Mouse (Mus musculus) neural tube, embryonic 10.5 days (tissue): ENCODE measurements around the gene Slc22a14.
"Not testable (repeated sequence)": the region's sequence is repeated elsewhere in the genome, so short reads cannot be mapped to it uniquely, and the experiment has no call there.

Experiments used
- DNase-seq: peaks from one replicate; pipeline ENCODE4 v3.0.0-alpha.2; 2017; ENCODE audit warnings: low spot score; ENCODE audit errors: extremely low spot score

The Slc22a14 gene

DNA sequence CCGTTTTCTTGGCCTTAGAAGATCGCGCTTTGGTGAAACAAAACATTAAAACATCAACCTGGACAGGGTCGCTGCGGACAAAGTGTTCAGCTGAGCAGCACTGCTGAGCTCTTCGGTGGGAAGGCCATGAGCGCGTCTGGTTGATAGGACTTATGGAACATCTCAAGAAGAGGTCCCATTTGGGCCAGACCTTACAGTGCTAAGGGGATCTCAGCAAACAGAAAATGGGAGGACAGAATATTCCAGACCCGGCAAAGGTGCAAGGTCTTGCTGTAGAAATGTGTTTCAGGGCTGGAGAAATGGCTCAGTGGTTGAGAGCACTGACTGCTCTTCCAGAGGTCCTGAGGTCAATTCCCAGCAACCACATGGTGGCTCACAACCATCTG lies 42.1 kb downstream of the Slc22a14 start:
- no peak for DNase-seq

DNA sequence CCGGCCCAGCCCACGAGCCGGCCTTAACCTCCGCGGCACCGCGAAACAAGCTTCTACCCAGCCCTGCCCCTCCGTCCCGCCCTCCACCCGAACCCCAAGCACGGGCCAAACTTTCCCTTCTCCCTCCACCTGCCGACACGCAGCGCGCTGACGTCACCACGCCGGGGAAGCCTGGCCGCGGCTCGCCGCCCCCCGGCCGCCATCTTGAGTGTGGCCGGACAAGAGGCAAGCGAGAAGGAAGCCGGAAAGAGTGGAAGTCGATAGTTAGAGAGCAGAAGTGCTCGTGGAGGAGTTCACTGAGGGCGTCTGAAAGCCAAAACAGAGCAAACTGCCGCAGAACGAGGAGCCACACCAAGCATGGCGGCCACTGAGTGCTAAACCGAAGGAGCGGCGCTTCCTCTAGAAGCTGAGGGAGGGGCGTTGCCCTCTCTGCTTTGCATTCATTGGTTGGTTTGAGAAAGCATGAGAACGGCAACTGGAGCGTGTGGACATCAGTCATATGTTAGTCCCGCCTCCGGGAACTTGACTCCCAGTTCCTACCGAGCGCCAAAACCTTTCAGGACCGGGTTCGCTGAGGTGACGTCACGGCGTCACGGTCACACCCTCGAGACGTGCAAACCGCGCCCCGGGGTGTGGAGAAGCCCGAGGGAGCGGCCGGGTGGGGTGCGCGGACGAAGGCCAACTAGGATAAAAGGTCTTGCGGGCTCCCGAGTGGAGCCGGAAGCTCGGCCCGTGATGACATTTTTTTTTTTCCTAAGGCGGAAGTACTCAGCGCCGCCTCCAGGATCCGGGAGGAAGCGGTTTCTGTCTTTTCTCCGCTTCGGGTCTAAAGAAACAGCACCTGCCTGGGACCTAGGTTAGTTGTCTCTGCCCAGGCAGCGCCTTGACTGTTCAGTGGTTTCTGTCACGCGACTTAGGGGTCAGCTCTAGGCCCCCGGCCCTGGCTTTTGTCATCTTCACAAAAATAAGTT lies 42.8 kb downstream of the Slc22a14 start, which contains the start of gene Oxsr1:
Gene Oxsr1, minus strand, starts transcription at position 139 of the 971 bp plus-strand sequence.
- DNase-seq: peak; percentile 98

DNA sequence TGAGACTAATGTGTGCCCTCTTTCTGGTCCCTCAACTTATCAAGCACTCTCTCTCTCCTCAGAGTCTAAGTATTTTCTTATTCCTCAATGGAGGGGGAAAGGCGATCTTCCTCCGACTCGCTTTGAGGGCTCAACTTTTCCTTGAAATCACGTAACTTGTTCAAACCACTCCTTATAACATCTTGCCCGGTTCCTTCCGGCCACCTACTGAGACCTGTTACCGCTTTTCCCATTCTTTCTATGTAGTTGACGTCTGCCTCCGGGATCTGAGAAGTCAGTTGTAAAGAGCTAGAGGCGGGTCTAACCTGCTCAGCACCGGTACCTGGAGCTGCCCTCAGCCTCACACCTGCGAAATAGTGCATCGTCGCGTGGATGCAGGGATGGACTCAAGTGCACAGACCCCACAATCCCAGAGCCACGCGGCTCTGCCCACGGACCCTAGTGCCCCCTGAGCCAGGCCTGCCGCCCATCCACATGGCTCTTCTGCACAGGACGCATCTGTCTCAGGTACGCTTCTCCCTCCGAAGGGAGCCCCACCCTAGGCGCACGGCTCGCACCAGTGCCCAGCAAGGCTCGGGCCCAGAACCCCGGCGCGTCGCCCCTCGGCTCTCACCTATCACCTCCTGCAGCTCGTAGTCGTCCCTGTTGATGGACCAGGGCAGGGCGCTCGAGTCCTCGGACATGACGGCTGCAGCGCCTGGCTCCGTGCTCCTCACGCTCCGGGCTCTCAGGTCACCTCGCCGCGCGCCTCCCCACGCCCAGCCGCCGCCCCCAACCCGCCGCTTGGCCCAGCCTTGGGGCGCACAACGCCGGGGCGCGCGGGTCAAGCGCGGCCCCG lies 43.7 kb downstream of the Slc22a14 start:
- DNase-seq: peak; percentile 70

DNA sequence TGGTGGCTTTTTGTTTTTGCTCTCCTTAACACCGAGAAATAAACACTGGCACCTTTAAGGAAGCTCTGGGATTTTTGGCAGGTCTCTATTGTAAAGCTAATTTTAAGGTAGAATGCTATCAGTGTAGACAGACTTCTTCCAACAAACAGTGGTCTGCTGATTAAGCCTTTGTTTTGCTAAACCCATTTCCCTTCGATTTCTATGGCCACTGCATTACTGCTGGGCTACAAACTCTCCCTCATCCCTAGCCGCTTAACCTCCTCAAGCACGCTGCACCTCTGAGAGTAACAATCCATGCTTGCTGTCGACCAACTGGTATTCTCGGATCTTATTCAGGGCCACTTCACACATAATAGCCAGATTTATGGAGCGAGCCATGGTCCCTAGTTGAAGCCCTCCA lies 44.4 kb downstream of the Slc22a14 start:
- DNase-seq: no peak

DNA sequence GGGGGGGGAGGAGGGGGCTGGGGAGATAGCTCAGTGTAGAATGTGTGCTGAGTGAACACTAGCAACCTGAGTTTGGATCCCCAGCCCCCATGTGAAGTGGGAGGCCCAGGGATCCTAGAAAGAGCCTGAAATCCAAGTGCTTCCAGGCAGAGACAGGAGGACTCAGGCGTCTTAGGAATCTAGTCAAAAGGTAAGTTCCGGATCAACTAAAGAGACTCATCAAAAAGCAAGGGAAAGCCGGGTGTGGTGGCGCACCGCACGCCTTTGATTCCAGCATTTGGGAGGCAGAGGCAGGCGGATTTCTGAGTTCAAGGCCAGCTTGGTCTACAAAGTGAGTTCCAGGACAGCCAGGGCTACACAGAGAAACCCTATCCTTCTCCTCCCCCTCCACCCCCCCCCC lies 44.9 kb downstream of the Slc22a14 start:
- no peak for DNase-seq

DNA sequence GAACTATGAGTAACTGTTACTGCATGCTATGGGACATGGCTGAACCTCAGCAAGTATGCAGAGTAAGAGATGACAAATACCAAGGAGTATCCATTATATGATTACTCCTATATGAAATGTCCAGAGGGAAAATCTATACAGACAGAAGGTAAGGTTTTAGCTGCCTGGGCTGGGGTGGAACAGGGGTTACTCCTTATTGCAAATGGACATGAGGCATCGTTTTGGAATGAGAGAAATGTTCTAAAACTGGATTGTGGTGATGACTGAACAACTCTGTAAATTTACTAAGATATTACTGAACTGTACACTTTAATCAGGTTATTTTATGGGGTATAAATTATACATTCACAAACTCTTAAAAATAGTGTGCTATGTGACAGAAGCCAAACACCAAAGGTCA lies 46.5 kb downstream of the Slc22a14 start:
- no peak for DNase-seq

DNA sequence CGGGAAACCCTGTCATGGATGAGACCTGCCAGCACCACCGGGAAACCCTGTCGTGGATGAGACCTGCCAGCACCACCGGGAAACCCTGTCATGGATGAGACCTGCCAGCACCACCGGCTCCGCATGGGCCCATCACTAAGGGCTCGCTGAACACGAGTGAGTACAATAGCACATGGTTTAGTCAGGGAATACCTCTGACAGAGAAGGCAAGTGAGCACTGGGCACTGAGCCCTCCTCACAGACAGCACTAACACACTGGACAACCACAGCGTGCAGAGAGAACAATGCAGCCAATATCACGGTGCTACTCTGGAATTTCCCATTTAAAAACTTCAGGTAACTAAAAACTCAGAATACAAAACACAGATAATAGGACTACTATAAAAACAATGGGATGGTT lies 52.3 kb downstream of the Slc22a14 start:
- DNase-seq: no peak

DNA sequence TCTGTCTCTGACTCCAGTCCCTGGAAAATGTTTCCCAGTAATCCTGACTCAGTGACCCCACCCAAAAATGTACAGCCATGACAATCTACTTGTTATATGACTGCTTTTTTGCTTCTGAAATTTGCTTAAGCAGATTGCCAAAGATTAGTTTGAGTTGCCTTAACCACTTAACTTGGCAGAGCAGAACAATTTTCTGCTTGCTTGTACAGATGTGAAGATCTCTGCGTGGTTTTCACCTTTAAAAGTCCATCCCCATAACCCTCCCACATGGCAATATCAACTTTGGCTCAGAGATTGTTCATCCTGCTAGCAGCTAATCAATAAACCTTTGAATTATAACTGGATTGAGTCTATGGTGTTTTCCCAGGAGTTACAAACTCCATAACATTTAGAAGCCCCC lies 56.3 kb downstream of the Slc22a14 start:
- no peak for DNase-seq

DNA sequence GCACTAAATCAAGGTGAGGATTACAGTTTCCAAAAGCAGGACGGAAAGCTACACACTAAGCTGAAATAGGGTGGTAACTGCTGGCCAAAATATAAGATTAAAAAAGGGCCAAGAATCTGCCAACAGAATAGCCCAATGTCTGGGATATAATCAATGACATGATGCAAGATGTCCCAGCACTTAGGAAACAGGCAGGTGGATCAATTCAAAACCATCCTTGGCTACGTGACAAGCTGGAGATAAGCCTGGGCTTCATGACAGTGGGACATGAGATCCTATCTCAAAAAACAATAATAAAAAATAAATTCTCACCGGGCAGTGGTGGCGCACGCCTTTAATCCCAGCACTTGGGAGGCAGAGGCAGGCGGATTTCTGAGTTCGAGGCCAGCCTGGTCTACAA lies 59.5 kb downstream of the Slc22a14 start:
- no peak for DNase-seq

DNA sequence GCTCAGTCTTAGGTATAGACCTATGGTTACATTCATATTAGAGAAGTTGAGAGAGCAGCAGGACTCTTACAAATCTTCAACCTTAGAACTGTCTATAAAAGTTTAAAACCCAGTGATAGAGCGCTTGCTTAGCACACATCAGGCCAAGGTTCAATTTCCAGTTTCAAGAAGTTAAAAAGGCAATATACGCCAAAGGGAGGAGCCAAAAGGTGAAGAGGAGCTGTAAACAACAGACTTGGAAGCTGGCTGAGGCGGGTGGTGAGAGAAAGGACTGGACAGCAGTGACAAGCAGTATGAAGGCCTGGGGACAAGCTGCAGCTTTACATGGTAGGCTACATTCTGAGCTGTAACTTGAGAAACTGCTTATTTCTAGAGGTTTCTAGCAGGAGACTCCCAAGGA lies 66.8 kb downstream of the Slc22a14 start:
- no peak for DNase-seq

DNA sequence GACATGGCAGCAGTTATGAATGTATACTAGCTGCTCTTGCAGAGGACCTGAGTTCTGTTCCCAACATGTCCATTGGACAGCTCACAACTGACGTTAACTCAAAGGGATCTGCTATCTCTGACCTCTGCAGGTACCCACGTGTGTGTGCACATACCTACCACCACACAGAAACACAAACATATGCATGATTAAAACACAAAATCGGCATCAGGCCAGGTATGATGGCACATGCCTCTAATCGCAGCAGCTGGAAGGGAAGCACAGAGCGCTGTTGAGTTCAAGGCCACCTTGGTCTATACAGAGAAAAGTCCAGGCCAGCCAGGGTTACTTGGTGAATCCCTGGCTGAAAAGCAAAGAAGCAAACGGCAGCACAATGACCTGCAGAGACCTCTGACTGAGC lies 67.7 kb downstream of the Slc22a14 start:
- no peak for DNase-seq

DNA sequence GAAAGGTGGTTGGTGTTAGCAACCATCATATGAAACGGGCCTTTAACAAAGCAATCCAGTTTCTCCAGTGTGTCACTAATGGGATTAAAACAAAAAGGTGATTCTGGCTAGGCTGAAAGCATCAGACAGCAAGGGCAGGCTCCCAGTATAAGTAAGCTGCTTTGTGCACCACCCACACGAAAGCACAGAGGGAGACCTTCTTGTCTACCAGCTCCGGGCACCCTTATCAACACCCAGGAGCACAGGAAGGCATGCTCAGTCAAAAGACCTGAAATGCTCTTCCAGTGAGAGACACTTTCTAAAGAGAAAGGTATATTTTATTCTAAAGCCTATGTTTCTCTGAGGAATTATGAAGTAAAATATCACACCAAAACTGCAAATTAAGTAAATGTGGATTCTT lies 74.6 kb downstream of the Slc22a14 start:
- DNase-seq: no peak

DNA sequence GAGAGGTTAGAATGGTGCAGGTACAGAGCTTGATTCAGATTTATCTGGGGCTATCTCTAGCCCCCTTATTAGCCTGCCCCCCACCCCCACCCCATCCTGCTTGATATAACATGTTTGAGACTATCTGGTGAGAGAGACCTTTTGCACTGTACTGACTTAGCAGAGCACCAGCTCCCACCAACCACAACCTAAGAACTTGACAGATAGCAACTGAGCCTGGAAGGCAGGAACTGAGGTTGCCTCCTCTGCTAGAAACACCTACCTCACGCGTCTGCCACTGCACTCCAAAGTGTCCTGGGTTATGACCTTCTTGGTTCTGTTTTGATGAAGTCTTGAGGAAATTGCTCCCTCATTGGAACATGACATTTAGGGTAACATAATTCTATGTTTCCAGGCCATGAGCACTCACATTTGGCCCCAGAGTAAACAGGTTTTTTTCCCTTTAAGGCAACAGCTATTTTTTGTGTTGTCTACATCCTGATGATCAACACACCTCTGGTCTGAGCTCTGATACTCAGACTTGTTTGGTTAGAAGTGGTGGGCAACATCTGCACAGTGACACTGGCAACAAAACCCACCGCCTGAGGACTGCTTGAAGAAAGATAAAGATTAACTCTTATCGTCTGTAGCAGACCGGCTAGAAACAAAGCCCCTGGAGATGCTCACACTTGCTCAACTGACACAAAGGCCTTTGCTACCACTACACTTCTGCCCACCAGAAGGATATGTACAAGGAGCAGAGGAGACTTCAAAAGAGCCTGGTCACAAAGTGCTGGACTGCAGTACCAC lies 84.3 kb downstream of the Slc22a14 start:
- DNase-seq: no peak

DNA sequence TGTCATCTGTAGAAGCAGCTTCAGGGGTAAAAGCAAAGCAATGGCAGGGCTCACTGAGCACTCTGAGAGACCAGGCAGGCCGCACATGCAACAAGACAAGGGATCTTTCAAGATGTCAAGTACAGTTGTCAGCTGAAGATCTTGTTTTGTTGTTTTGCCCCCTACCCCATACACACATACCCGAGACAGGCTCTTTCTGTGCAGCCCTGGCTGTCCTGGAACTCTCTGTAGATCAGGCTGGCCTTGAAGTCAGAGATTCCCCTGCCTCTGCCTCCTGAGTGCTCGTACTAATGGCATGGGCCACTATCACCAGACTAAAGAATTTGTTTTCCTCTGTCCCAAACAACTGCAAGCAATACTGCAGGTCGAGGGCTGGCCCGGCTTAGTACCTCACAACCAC lies 87.3 kb downstream of the Slc22a14 start:
- DNase-seq: no peak

DNA sequence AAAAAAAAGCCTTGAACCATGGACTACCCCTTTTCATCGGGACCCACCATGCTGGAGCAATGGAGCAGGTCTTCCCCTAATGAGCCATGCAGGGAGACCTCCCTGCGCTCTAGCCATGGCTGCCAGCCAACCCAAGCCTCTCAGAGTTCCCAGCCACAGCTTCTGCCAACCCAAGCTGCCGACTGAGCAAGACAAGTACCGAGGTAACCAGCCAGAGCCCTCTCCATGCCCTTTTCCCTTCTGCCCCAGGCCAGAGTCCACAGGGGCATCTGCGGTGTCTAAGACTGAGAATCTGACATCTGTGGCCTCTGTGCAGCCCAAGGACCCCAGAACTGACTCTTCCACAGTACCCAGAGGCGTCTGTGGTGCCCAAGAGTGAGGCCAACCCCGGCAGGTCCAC lies 89.0 kb downstream of the Slc22a14 start:
- DNase-seq: no peak

DNA sequence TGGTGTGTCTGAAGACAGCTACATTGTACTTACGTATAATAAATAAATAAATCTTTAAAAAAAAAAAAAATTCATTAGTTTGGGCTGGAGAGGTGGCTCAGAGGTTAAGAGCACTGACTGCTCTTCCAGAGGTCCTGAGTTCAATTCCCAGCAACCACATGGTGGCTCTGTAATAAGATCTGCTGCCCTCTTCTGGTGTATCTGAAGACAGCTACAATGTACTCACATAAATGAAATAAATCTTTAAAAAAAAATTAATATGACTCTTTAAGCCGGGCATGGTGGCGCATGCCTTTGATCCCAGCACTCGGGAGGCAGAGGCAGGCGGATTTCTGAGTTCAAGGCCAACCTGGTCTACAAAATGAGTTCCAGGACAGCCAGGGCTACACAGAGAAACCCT lies 90.5 kb downstream of the Slc22a14 start:
- DNase-seq: not testable (repeated sequence)

DNA sequence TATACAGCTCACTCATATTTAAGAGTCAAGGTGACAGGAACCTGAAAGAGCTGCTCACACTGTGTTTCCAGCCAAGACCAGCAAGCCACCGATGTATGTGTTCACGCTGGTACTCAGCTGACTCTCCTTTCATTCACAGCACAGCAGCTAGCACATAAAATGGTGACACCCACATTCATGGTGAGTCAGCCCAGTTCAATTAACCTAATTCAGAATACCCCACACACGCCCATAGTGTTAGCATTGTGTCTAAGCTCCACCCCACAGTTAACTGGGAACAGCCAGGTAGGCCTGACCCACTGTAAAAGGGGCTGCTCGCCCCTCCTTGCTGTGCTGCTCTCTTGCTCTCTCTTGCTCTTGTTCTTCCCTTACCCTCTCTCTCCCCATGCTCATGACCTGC lies 93.9 kb downstream of the Slc22a14 start:
- no peak for DNase-seq

DNA sequence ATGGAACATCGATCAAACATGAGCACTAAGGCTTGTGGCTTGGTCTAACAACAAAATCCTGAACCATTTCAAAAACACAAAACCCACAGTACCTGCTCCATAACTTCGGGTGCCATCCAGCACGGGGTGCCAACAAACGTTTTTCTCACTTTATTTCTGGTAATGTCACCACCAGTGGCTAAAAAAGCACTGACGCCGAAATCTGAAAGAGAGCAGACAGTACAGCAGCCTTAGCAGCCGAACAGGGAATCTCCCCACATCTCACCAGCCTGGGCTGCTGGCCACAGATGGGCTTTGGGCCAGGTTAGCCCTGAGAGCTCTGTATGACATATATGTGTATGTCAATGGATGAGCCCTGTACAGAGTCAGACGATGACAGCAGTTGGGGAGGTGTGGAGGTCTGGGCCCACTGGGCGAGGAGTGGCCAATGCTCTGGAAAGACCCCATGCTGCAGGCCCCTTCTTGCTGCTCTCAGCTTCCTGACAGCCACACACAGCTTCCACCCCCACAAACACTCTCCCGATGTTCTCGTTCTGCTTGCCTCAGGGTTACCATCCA lies 96.7 kb downstream of the Slc22a14 start:
- DNase-seq: no peak

DNA sequence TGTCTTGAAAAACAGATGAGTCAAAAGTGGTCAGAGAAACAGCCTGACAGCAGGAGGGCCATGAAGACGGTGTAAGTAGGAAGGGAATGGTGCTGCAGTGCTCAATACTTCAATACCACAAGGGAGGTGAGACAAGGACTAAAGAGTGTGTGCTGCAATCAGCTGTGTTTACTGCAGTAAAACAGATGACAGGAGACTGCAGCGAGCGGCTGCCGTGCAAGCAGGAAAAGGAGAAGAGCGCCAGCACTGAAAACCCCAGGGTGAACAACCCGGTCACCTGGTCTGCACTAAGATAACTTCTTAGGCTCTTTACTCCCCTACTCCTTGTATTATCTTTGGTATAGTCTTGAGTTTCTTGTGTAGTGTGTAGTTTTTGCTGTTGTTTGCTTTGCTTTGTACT lies 97.2 kb downstream of the Slc22a14 start:
- DNase-seq: no peak

DNA sequence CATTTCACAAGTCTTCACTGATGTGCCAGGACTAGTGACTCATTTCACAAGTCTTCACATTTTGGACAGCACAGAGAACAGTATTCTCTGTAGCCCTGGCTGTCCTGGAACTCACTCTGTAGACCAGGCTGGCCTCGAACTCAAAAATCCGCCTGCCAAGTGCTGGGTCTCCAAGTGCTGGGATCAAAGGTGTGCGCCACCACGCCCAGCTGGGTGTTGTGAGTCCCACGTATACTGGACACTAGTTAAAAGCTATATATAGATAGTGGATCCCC lies 99.3 kb downstream of the Slc22a14 start:
- DNase-seq: not testable (repeated sequence)

DNA sequence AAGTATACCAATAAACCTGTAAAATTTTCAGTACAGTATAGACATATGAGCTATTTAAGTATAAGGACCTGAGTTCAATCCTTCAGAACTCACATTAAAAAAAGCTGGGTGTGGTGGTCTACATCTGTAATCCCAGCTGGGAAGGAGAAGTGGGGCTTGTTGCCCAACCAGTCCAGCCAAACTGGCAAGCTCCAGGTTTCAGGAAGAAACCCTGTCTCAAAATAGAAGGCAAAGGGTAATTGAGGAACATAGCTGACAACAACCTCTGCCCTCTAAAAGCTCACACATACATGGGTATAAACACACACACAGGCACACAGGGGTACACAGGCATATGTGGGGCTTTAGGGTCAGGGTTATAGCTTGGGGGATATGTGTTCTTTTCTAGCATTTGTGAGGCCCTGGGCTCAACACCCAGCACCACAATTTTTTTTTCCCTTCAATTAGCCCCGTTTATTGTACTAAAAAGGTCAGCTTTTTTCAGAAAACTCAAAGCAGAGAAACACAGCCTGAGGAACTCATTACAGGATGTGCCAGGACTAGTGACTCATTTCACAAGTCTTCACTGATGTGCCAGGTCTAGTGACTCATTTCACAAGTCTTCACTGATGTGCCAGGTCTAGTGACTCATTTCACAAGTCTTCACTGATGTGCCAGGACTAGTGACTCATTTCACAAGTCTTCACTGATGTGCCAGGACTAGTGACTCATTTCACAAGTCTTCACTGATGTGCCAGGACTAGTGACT lies 99.8 kb downstream of the Slc22a14 start:
- DNase-seq: not testable (repeated sequence)
